Mouse (Mus musculus) ES-Bruce4 (cell line): Measurements from ENCODE around the gene Bmp8b. TPM values are rescaled to one million over a fixed set of nuclear protein-coding genes. Genes with fewer than 3 reads are reported as not detected.
A peak's percentile ranks its signal among the peaks of the same experiment; 100 is the strongest.

Experiments
- H3K27ac ChIP-seq: 2 replicates; pipeline ENCODE4 v1.5.1; 2012; ENCODE audit warnings: low read length, inconsistent platforms; ENCODE audit not compliant: insufficient read depth
- H3K27me3 ChIP-seq: 2 replicates; pipeline ENCODE4 v1.6.1; 2012; ENCODE audit warnings: mild to moderate bottlenecking, low read length, inconsistent platforms; ENCODE audit not compliant: control insufficient read depth, poor library complexity, insufficient read depth, severe bottlenecking
- H3K36me3 ChIP-seq: 2 replicates; pipeline ENCODE4 v1.6.1; 2012; ENCODE audit warnings: inconsistent platforms, mild to moderate bottlenecking, low read length, moderate library complexity; ENCODE audit not compliant: control insufficient read depth, poor library complexity, insufficient read depth, severe bottlenecking
- H3K4me1 ChIP-seq: one replicate; pipeline ENCODE4 v1.8.1; 2011; ENCODE audit warnings: low read length; ENCODE audit not compliant: control insufficient read depth, insufficient read depth
- H3K4me3 ChIP-seq: 2 replicates; pipeline ENCODE4 v1.5.1; 2011; ENCODE audit warnings: low read depth, mild to moderate bottlenecking, low read length
- H3K9ac ChIP-seq: 2 replicates; pipeline ENCODE4 v1.6.1; 2012; ENCODE audit warnings: low read depth, mild to moderate bottlenecking, inconsistent platforms; ENCODE audit not compliant: poor library complexity, severe bottlenecking
- H3K9me3 ChIP-seq: replicated peaks from 2 replicates; pipeline ENCODE4 v1.6.1; 2012; ENCODE audit warnings: mild to moderate bottlenecking, low read length, inconsistent platforms; ENCODE audit not compliant: control insufficient read depth, poor library complexity, insufficient read depth, severe bottlenecking
- CTCF ChIP-seq: IDR thresholded peaks from one replicate; pipeline ENCODE4 v1.8.1; 2011; ENCODE audit warnings: low read depth, low read length
- EP300 ChIP-seq: IDR thresholded peaks from 2 replicates; pipeline ENCODE4 v1.6.1; 2011; ENCODE audit warnings: low read depth, low read length; ENCODE audit not compliant: insufficient read depth
- POLR2A ChIP-seq: IDR thresholded peaks from one replicate; pipeline ENCODE4 v1.8.1; 2011; ENCODE audit warnings: low read length; ENCODE audit not compliant: insufficient read depth
- polyA plus RNA-seq: library from polyadenylated mRNA; stranded (reverse); fragments of >200 nt; gene quantifications from 2 replicates; pipeline ENCODE4 v1.2.4, GENCODE M21; 2011; ENCODE audit warnings: low read depth; ENCODE audit not compliant: missing spikeins, insufficient read depth, insufficient read length

Bmp8b gene
- polyA plus RNA-seq, 1 experiment, result 8.7 TPM

DNA sequence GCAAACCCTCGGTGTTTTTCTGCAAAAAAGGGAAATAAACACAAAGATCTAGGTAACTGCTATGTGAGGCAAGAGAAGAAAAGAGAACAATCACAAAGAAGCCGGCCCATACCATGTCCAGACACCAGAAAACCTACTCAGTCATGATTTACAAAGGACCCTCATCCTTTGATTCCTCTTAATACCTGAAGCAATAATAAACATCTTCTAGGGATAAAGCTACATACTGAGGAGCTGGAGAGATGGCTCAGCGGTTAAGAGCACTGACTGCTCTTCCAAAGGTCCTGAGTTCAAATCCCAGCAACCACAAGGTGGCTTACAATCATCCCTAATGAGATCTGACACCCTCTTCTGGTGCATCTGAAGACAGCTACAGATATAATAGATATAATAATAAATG lies 32.6 kb downstream of the Bmp8b start:
- H3K4me1 ChIP-seq, result no peaks in the 10 kb centered on the region
- no peak overlapping the region for H3K27ac ChIP-seq
- no peaks in the 10 kb centered on the region for H3K27me3 ChIP-seq
- H3K9ac ChIP-seq, result no peak overlapping the region
- peaks cover 41% of the 10 kb centered on the region for H3K36me3 ChIP-seq
- H3K4me3 ChIP-seq, result no peak overlapping the region
- TF ChIP-seq CTCF (no peak), POLR2A (no peak), EP300 (no peak)
- no peaks in the 10 kb centered on the region for H3K9me3 ChIP-seq

DNA sequence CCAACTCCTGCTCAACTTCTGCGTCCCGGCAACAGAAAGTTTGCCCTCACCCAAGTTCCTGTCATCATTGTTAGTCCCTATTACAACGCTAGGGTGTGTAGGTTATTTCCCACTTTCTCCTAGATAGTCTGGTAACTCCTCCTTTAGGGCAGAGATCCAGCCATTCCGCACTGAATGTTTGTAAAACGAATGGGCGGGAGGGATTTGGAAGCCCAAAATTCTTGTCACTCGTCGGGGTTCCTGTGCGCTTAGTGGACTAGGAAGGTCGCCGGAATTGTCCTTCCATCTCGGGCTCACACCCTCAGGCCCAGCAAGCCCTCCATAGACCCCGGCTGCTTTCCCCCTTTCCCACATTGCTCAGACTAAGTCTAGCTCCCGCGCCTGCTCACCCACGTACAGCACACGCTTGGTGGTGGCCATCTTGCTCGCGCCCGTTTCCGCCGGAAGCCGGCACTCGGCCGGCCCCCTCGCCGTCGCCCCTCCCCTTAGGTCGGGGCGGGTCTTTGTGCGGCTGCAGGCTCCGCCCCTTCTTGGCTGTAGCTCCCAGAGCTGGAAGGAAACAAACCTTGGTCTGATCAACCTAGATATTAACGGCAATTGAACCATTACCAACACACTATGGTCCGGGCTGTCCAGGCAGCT lies 34.7 kb downstream of the Bmp8b start, which contains the start of gene Ppie:
Gene Ppie, minus strand, starts transcription at position 439 of the 642 bp plus-strand sequence.
- peak within 1 kb of the TSS; percentile 88 for H3K4me3 ChIP-seq
- TF ChIP-seq EP300 (no peak), CTCF (no peak), POLR2A (peak; percentile 85)
- no peaks in the 10 kb centered on the region for H3K4me1 ChIP-seq
- no peaks in the 10 kb centered on the region; the same call in 1 of the 2 replicates for H3K27me3 ChIP-seq
- H3K36me3 ChIP-seq, result peaks cover 24% of the 10 kb centered on the region
- no peaks in the 10 kb centered on the region for H3K9me3 ChIP-seq
- 0 out of 2 replicates have a peak within 1 kb of the TSS, but pooled peaks have one; percentile 13 for H3K27ac ChIP-seq
- H3K9ac ChIP-seq, result peak within 1 kb of the TSS; percentile 65

DNA sequence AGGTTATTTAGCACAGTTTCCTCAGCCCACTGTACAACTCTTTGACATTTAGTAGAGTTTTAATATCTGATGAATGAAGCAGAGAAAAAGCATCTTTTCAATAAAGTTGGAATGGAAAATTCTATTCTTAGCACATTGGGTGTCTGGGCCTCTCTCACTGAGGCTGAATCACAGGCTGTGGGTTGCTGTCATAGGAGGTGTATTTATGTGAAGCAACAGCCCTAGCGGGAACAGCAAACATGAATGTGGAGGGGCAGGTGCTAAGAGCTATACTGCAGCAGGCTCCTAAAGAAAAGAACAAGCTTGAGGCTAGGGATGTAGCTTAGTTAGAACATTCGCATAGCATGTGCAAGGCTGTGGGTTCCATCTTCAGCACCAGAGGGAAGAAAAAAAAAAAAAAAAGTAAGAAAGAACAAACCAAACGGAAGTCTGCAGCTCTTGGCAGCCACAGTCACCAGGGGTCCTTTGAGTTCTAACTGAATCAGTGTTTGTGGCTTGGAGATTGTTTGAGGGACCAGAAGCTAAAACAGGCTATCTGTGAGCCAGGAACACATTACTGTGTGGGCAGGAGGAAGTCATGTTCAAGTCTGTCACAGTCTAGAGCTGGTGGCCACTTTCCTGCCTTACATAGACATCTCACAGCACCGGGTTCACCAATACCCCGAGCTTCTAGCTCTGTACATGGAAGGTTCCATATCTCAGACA lies 42.6 kb downstream of the Bmp8b start:
- Histone ChIP-seq H3K27ac (no peak overlapping the region), H3K36me3 (no peaks in the 10 kb centered on the region), H3K4me1 (no peaks in the 10 kb centered on the region), H3K27me3 (no peaks in the 10 kb centered on the region; the same call in 1 of the 2 replicates), H3K9ac (no peak overlapping the region), H3K9me3 (no peaks in the 10 kb centered on the region), H3K4me3 (no peak overlapping the region)
- no peak for TF ChIP-seq CTCF
- TF ChIP-seq POLR2A, result no peak
- TF ChIP-seq EP300, result no peak

DNA sequence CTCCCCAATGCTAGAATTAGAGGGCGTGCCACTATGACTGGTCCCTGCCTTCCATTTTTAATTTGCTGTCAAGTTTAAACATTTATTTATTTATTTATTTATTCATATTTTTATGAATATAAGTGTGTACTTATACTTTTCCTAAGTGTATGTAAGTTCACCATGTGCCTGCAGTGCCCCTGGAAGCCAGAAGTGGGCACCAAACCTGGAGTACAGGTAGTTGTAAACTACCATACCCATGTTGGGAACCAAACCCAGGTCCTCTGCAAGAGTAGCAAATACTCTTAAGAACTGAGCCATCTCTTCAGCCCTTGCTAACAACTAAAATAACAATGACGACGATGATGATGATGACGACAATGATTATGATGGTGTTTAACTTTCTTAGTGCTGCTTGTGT lies 47.0 kb downstream of the Bmp8b start:
- Histone ChIP-seq H3K4me3 (no peak overlapping the region), H3K27ac (no peak overlapping the region), H3K36me3 (no peaks in the 10 kb centered on the region), H3K27me3 (no peaks in the 10 kb centered on the region), H3K4me1 (no peaks in the 10 kb centered on the region), H3K9ac (no peak overlapping the region), H3K9me3 (no peaks in the 10 kb centered on the region)
- TF ChIP-seq POLR2A (no peak), CTCF (no peak), EP300 (no peak)

GRCm38 (mm10) chr4:123152976-123153375 lies 48.0 kb downstream of the Bmp8b start:
- no peak overlapping the region for H3K9ac ChIP-seq
- H3K9me3 ChIP-seq, result no peaks in the 10 kb centered on the region
- TF ChIP-seq CTCF (no peak), POLR2A (no peak), EP300 (no peak)

GRCm38 (mm10) chr4:123155004-123155403 lies 50.0 kb downstream of the Bmp8b start:
- no peaks in the 10 kb centered on the region for H3K36me3 ChIP-seq
- no peak overlapping the region for H3K9ac ChIP-seq
- TF ChIP-seq CTCF (no peak), EP300 (no peak), POLR2A (no peak)

More at GRCm38 (mm10) chr4:123152976-123153375, 48.0 kb downstream of the Bmp8b start:
- Histone ChIP-seq H3K4me1 (no peaks in the 10 kb centered on the region), H3K4me3 (no peak overlapping the region), H3K36me3 (no peaks in the 10 kb centered on the region), H3K27ac (no peak overlapping the region), H3K27me3 (no peaks in the 10 kb centered on the region)

More at GRCm38 (mm10) chr4:123155004-123155403, 50.0 kb downstream of the Bmp8b start:
- H3K27me3 ChIP-seq, result no peaks in the 10 kb centered on the region
- H3K4me1 ChIP-seq, result no peaks in the 10 kb centered on the region
- H3K9me3 ChIP-seq, result no peaks in the 10 kb centered on the region
- no peak overlapping the region for H3K27ac ChIP-seq
- H3K4me3 ChIP-seq, result no peak overlapping the region
